Mouse (Mus musculus) naive thymus-derived CD4-positive, alpha-beta T cell, adult 2 months (primary cell): ENCODE data around the gene Sh2d2a.
"Not testable (repeated sequence)": the region's sequence is repeated elsewhere in the genome, so short reads cannot be mapped to it uniquely, and the experiment has no call there.

Experiments used
- DNase-seq: peaks from one replicate; pipeline ENCODE4 v3.0.0-alpha.2; 2011; ENCODE audit warnings: low read depth

Gene Sh2d2a

DNA sequence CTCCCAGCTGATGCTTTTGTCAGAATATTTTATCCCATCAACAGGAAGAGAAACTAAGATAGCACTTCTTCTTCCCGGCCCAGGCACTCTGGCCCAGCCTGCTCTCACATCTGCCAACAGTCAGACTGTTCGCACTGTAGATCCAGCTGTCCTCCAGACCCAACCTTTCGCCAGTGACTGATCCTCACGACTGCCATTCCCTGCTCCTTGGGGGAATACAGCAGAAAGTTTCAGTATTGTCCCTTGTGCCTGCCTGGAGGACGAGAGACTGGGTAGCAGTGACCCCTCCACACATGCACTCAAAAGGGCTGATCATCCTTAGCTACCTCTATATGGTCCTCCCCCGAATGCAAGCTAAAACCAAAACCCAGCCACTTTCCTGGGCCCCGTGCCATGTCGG is 9.4 kb downstream of the Sh2d2a start:
- no peak for DNase-seq

DNA sequence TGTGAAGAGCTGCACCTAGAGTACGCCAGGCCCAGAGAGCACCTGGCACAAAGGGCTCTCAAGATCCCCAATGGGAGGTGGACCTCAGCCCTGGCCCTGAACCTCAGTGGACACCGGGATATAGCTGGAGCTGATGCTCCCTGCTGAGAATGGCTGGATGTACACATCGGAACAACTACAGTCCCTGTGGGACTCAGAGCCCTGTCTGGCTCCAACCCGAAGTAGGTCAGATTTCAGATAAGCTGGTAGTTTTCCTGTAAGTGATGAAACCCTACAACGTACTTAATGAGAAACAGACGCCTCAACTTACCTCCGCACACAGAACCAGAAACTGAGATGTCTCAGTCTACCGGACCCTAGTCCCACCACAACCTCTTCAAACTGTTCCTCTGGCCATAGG is 11.1 kb downstream of the Sh2d2a start:
- DNase-seq, result no peak

DNA sequence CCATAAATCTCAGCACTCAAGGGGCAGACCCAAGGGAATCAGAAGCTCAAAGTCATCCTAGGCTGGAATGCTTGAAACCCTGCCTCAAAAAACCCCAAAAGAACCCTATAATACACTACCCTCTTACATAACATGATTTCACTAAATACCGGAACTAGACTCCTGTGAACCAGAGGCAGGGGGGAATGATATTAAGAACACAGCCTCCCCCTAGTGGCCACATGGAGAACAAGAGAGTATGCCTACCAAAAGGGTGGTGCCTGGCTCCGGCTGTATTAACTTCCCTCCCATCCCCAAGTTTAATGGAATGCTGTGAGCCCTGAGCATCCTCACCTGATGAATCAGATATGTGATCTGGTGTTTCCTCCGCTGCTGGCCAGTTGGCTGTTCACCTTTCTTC is 13.3 kb downstream of the Sh2d2a start:
- DNase-seq, result peak; percentile 88

DNA sequence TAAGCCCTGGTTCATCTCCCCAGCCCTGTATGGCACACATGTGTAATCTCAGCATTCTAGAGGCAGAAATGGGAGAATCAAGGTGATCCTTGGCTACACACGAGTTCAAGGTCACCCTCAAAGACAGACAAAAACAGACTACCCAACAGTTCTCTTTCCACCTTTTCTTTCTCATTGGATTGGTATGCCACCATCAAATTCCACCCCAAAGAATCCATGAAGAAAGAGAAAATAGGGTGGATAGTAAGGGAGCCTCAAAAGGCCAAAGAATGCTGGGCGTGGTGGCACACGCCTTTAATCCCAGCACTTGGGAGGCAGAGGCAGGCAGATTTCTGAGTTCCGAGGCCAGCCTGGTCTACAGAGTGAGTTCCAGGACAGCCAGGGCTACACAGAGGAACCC is 17.6 kb downstream of the Sh2d2a start:
- DNase-seq, result not testable (repeated sequence)

DNA sequence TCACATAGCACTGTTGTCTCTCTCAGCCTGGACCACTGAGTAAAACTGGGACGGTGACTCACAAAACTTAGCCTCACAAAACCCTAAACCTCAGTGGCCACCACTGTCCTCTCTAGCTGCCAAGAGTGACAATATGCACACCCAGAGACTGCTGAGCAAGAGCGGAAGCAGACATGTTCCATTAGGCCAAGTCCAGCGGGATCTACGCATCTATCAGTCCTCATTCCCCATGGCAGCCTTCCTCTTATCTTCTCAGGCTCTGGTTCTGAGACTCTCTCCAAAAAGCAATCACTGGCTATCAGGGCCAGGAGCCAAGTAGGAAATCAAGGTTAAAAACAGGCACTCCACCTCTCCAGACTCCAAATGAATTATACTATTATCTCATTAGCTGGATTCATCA is 31.2 kb downstream of the Sh2d2a start:
- DNase-seq, result no peak

DNA sequence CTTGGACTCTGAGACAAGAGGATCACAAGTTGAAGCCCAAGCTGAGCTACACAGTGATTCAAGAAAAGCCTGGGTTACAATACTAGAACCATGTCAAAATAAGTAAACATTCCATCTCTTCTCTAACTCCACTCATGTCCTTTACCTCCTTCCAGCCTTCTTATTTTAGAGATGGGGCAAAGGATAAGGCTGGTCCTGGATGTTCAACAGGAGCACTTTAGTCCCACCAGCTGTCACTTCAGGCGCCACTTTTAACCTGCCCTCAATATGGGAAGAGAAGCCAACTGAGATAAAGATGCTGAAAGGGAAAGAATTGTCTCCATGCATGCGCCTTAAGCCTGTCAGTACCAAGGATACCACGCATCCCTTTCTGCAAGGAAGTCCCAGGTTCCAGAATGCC is 37.7 kb downstream of the Sh2d2a start:
- DNase-seq, result no peak

DNA sequence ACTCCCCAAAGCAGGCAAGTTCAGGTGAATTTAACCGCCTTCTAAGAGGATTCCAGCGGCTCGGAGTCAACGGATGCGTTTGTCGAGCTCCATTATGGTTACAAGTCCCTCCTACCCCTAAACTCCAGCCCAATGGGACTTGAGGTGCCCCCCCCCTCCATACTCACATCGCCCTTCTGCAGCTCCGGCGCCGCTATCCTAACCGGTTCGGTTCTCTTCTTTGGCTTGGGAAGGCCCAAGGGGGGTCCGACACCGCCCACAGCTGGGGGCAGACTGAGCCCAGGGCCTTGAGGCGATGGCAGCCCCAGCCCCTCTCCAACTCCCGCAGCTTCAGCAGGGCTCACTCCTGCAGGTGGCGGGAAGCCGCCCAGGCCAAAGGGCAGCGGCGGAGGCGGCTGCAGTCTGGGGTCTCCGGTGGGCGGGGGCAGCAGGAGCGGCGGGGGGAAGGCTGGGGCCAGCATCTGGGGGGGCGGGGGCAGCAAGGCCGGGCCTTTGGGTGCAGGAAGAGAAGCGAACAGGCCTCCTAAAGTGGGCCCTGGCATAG is 38.2 kb downstream of the Sh2d2a start:
- peak; percentile 57 for DNase-seq

DNA sequence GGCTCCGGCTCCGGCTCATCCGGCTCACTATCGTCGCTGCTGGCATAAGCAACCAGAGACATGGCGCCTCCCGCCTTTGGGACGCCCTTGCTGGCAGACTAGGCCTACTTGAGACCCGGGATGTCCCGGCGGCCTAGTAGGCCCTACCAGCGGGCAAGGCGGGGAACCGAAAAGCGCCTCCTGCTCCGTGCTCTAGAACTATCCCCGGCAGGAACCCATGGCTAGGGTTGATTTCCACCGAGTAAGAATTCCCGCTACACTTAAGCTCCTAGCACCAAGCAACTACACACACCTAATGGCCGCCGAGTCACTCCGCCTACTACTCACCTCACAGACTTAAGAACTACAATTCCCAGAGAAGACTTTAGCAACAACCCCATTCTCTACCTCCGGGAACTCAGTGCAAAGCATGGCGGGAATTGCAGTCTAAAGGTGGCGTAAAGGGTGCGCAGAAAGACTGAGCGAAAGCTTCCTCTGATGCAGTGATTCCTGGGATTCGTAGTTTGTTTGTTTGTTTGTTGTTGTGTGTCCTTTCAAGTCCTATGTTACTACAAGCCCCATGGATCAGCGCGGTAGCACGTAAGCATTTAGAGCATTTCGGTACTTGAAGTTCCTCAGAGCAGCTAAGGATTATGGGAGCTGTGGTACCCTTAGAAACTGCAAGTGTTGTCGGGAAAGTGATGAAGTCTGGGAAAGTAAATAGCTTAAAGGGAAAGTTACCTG is 38.9 kb downstream of the Sh2d2a start, which contains the start of gene Prcc:
Gene Prcc (minus strand): TSS at position 328 of the 723 bp plus-strand sequence.
- DNase-seq, result peak; percentile 98

DNA sequence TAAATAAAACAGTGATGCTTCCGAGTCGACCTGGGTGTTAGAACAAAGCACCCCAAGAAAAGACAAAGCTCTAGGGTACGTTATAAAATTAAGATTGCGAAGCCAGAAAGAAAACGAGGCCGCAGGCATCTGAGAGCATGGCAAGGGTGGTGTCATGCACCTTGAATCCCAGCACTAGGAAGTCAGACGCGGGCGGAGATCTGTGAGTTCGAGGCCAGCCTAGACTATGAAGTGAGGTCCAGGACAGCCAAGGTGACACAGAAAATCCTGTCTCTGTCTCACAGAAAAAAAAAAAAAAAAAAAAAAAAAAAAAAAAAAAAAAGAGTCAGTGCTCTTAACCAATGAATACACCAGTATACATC is 39.4 kb downstream of the Sh2d2a start:
- no peak for DNase-seq

DNA sequence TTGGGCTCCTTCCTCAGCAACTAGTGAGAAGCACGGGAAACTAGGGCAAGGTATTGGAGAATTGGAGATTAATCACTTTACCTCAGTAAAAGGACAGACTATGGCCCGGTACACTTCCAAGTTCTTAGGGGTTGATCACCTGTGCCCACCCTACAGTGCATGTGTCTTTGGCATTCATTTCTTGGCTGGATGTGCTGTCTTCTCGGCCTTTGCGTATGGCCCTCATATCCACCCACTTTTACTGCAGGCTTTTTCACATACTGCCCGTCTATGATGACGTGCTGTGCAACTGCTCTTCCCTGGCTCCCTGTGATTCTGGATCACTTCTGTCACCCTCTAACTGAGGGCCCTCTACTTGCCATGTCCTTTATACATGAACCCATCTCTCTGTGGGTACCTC is 39.9 kb downstream of the Sh2d2a start:
- DNase-seq, result peak; percentile 40

DNA sequence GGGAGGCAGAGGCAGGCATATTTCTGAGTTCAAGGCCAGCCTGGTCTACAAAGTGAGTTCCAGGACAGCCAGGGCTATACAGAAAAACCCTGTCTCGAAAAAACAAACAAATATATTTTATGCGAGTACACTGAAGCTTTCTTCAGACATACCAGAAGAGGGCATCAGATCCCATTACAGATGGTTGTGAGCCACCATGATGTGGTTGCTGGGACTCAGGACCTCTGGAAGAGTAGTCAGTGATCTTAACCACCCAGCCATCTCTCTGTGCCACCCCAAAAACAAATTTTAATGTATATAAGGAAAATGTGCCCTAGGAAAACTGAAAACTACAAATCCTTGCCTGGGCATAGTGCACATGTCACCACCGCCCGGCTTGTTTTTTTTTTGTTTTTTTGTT is 40.8 kb downstream of the Sh2d2a start:
- DNase-seq, result not testable (repeated sequence)

DNA sequence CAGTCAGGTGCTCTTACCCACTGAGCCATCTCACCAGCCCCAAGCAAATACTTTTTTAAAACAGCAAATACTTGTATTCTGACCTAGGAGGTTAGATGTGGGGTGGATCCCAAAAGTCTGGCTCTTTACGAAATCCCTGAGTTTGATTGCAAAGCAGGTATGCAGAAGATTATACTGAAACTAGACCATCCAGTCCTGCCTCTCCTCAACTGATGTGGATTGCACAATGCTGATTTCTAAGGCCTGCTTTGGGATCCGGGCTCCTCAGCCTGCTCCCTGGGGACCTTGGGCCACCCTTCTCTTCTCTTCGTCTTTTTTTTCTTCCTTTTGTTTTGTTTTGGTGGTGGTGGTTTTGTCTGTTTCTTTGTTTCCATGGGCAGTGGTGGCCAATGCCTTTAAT is 44.9 kb downstream of the Sh2d2a start:
- DNase-seq, result no peak

DNA sequence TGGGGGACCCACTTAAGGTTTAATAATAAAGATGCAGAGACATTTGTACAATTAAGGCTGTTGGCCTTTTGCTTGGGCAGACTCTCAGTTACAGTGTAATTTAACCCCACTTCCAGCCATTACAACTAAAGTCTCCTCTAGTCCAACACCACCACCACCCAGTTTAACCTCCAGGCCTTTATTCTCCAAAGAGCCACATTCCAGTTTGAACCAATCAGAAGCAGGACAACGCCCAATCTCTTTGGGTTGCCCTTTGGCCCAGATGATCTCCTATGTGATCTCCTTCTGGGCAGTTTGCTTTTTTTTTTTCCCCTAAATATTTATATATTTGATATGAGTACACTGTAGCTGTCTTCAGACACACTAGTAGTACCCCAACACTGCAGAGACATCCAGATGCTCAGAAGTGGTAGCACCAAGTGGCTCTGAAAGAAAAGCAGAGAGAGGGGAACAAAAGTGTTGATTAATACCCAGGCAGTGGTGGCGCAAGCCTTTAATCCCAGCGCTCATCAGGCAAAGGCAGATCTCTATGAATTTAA is 46.9 kb downstream of the Sh2d2a start:
- DNase-seq, result no peak

DNA sequence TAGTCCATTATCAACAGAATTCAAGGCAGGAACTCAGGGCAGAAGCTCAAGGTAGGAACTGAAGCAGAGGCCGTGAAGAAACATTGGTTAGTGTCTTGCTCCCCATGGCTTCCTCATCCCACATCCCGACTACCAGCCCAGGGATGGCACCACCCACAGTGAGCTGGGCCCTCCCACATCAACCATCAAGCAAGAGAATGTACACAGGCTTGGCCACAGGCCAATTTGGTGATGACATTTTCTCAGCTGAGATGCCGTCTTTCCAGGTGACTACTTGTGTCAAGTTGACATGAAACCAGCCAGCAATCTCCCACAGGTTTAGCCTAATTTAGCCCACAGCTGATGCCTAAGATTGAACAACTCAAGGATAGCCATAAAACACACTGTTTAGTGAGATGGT is 52.7 kb downstream of the Sh2d2a start:
- no peak for DNase-seq

DNA sequence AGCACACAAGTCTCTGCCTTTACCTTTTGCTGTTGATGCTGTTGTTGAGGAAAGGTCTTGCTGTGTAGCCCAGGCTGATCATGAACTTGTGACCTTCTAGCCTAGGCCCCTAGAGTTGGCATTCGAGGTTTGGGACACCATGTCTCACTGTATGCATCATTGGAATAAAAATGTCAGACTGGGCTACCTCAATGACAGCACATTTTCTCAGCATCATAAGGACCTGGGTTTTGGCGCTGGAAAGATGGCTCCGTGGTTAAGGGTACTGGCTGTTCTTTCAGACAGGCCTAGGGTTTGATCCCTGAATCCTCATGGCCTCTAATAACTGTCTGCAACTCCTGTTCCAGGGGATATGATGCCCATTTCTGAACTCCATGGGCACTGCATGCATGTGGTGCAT is 53.2 kb downstream of the Sh2d2a start:
- no peak for DNase-seq

DNA sequence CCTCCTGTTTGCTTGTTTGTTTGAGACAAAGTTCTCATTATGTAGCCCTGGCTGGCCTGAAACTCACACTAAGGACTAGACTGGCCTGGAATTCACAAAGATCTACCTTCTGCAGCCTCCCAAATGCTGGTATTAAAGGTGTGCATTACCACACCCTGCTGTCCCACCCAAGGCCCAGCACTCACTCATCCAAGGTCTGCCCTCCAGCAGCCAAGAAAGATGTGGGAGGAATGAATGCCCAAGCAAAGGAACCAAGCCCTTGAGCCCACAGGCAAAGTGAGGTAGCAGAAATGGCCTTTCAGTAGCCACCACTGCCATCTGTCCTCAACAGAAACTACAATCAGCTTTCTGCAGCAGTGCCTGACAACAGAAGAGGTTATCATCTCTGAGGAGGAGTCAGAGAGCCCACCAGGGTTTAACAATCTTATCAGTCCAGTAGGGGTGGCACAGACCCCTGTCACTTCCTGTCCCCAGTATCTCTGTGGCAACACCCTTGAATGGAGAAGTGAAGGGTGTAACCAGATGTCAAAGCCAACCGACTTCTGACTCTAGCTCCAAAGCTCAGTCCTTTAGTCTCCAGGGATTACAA is 54.6 kb downstream of the Sh2d2a start:
- no peak for DNase-seq

DNA sequence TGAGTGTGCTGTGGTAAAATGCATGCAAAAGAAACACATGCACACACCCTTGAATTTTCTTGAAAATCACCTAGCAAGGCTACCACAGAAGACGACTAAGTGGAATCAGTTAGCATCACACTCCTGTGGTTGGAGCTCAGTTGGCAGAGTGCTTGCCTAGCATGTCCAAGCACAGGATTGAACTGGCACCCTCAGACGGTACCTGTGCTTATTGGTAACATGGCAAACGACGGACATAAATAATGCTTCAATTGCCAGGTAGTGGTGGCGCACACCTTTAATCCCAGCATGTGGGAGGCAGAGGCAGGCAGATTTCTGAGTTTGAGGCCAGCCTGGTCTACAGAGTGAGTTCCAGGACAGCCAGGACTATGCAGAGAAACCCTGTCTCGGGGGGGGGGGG is 55.4 kb downstream of the Sh2d2a start:
- DNase-seq, result not testable (repeated sequence)

DNA sequence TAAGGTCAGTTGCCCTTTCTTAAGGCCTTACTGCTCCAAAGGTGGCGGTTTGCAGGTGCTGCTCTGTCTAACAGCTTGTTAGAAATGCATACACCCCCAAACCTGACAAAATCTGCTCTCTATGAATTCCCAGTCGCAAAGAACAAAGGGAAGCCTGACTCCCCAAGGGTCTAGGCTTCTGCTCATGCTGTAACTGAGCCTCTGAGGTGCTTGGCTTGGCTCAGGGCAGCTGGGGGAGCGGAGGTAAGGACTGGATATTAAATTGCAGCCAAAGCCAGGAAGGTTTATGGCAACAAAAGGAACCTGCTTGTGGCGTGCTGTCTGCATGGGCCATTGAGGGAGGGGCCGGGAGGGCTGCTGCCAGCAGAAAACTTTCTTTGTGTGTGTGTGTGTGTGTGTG is 57.3 kb downstream of the Sh2d2a start:
- no peak for DNase-seq
